Mouse (Mus musculus) small intestine, adult 2 months (tissue): ENCODE measurements around the gene 1810049J17Rik.

Source experiments
- CTCF ChIP-seq: fragments of 200-500 bp; IDR thresholded peaks from 2 replicates; pipeline ENCODE4 v1.5.1; 2012; ENCODE audit warnings: low read depth, mild to moderate bottlenecking, control low read depth, inconsistent platforms, low read length, moderate library complexity, mixed read lengths; ENCODE audit not compliant: insufficient replicate concordance, insufficient read length; ENCODE audit errors: extremely low read depth
- POLR2A ChIP-seq: fragments of 200-500 bp; IDR thresholded peaks from 2 replicates; pipeline ENCODE4 v1.6.1; 2012; ENCODE audit warnings: low read depth, mild to moderate bottlenecking, control low read depth, inconsistent platforms, low read length, moderate library complexity

DNA sequence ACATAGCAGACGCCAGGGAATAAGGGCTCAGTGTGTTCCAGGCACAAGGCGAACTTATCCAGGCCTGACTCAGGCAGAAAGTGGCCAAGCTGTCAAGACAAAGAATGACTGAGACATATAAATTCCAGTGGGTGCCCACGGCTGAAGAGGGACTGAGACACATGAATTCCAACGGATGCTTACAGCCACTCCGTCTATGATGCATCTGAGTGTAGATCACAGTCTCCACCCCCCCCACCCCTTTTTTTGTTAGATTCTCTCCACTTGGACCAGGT, 36.2 kb downstream of the 1810049J17Rik start:
- TF ChIP-seq CTCF (no peak), POLR2A (no peak)
